Mouse (Mus musculus) urinary bladder, adult 18-20 months (tissue): ENCODE data around the gene Srrm2.

Experiments used
- DNase-seq, 2 experiments: peaks; one replicate each; pipeline ENCODE4 v3.0.0; 2022; ENCODE audit warnings: low spot score in 2 of 2, mixed read lengths in 2 of 2

The Srrm2 gene

GRCm38 (mm10) chr17:23854229-23854765 lies 64.0 kb downstream of the Srrm2 start:
- DNase-seq, result no peak

GRCm38 (mm10) chr17:23857193-23857592 lies 66.9 kb downstream of the Srrm2 start:
- no peak for DNase-seq

- DNase-seq, result peak in 1 of 2 experiments; percentile 30
Observed at GRCm38 (mm10) chr17:23857913-23858312, 67.6 kb downstream of the Srrm2 start.

GRCm38 (mm10) chr17:23862926-23863325 lies 72.6 kb downstream of the Srrm2 start:
- DNase-seq, result no peak

- no peak for DNase-seq
Observed at GRCm38 (mm10) chr17:23867756-23868155, 77.4 kb downstream of the Srrm2 start, which contains the start of gene Prss21. Gene Prss21 (plus strand): TSS chr17:23868056.

GRCm38 (mm10) chr17:23868513-23868912 lies 78.2 kb downstream of the Srrm2 start:
- DNase-seq, result no peak
